Mouse (Mus musculus): ENCODE data around the gene Unc80.

DNA sequence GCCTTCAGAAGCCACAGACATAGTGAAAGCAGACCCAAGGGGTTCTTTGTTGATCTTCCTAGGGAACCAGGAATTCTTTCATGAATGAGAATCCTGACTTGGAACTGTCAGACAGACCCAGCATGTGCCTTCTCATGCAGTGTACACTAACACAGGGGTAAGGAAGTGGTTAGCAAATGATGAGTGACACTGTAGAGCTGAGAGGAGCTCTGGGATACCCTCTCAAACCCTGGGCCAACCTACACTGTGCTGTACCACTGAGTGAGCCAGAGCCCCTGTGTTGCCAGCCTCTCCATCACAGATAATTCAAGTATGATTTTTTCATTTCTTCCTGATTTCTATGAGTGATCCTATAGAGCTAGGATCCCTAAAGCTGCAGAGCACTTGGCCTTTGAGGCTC lies 37.2 kb upstream of the Unc80 start:
- TF ChIP-seq EP300 (IDR thresholded peaks at IDR 0.05; ENCODE audit: low read depth) (no peak), CTCF (IDR thresholded peaks at IDR 0.05; ENCODE audit: low read depth) (no peak)

All from liver, postnatal 0 days (tissue).